Mouse (Mus musculus): ENCODE results near the gene Tada3. TPM values are rescaled to one million over a fixed set of nuclear protein-coding genes. Genes with fewer than 3 reads are reported as not detected.
"Not testable (repeated sequence)": the region's sequence is repeated elsewhere in the genome, so short reads cannot be mapped to it uniquely, and the experiment has no call there.

The Tada3 gene
- total RNA-seq, 2 experiments from 2014 or later = 53.4 to 56.1 TPM

- DNase-seq = no peak
Measured at GRCm38 (mm10) chr6:113342297-113342696, 35.4 kb downstream of the Tada3 start.

- DNase-seq = no peak
Measured at GRCm38 (mm10) chr6:113341574-113341973, 36.1 kb downstream of the Tada3 start.

GRCm38 (mm10) chr6:113336852-113337620, 40.6 kb downstream of the Tada3 start:
- DNase-seq = no peak

GRCm38 (mm10) chr6:113334216-113334615, 43.5 kb downstream of the Tada3 start:
- no peak for DNase-seq

- DNase-seq = peak; percentile 59 to 66
Measured at GRCm38 (mm10) chr6:113333137-113333950, 44.3 kb downstream of the Tada3 start.

- DNase-seq = not testable (repeated sequence)
Measured at GRCm38 (mm10) chr6:113332734-113333133, 44.9 kb downstream of the Tada3 start.

GRCm38 (mm10) chr6:113331721-113332120, 46.0 kb downstream of the Tada3 start:
- no peak for DNase-seq

GRCm38 (mm10) chr6:113330547-113330946, 47.1 kb downstream of the Tada3 start:
- no peak for DNase-seq

GRCm38 (mm10) chr6:113329396-113329795, 48.3 kb downstream of the Tada3 start:
- DNase-seq = no peak

GRCm38 (mm10) chr6:113326533-113327315, 51.0 kb downstream of the Tada3 start, which contains the start of gene Ogg1:
Gene Ogg1, plus strand, starts transcription at chr6:113326972.
- DNase-seq = peak; percentile 98

Small RNAs within 50 kb of the gene (microRNA-seq; reads per million reads assigned to microRNA genes)
- 0 reads per million in 2 experiments for gene Gm24387

Other genes starting within 250 kb of the Tada3 start
- gene Lhfpl4, start 182.5 kb downstream of the Tada3 start, total RNA-seq (2021) = 10 to 100 TPM; 75.6 to 78.2 TPM
- 10 to 100 TPM; 12.6 to 14.5 TPM for gene Mtmr14, start 140.0 kb downstream of the Tada3 start, total RNA-seq (2021)
- gene Cpne9, start 95.6 kb downstream of the Tada3 start, total RNA-seq (2021) = 10 to 100 TPM; 17.6 to 22.7 TPM
- 10 to 100 TPM; 36.3 to 39.4 TPM for gene Brpf1, start 70.7 kb downstream of the Tada3 start, total RNA-seq (2021)
- gene Ogg1, start 50.9 kb downstream of the Tada3 start, total RNA-seq (2021) = 1 to 10 TPM; 8.3 to 9.5 TPM
- 10 to 100 TPM; 48.6 to 50.1 TPM for gene Camk1, start 33.9 kb downstream of the Tada3 start, total RNA-seq (2021)
- gene Arpc4, start 232 bp upstream of the Tada3 start, total RNA-seq (2021) = 100 to 1,000 TPM; 296 to 329 TPM
- gene Ttll3, start 11.4 kb upstream of the Tada3 start, total RNA-seq (2021) = 10 to 100 TPM; 17.8 to 19.3 TPM
- 10 to 100 TPM; 31.1 to 32.4 TPM for gene Rpusd3, start 41.5 kb upstream of the Tada3 start, total RNA-seq (2021)
- gene Cidec, start 57.9 kb upstream of the Tada3 start, total RNA-seq (2021) = not detected
- 10 to 100 TPM; 43.4 to 50.6 TPM for gene Jagn1, start 64.7 kb upstream of the Tada3 start, total RNA-seq (2021)
- gene Il17re, start 80.6 kb upstream of the Tada3 start, total RNA-seq (2021) = under 1 TPM; 0.25 to 0.27 TPM
- 1 to 10 TPM; 6.4 to 9.7 TPM for gene Il17rc, start 93.5 kb upstream of the Tada3 start, total RNA-seq (2021)
- gene Creld1, start 105.4 kb upstream of the Tada3 start, total RNA-seq (2021) = 100 to 1,000 TPM; 122 to 133 TPM
- gene Prrt3, start 124.0 kb upstream of the Tada3 start, total RNA-seq (2021) = 10 to 100 TPM; 52.8 to 54.1 TPM
- gene Emc3, start 153.8 kb upstream of the Tada3 start, total RNA-seq (2021) = 10 to 100 TPM; 75.1 to 82.0 TPM
- gene Fancd2, start 153.8 kb upstream of the Tada3 start, total RNA-seq (2021) = 1 to 10 TPM; 1.9 to 2.5 TPM
- gene Fancd2os, start 222.8 kb upstream of the Tada3 start, total RNA-seq (2021) = under 1 TPM; 0.28 to 0.50 TPM
- gene Brk1, start 226.9 kb upstream of the Tada3 start, total RNA-seq (2021) = 100 to 1,000 TPM; 224 to 232 TPM
- gene Vhl, start 246.1 kb upstream of the Tada3 start, total RNA-seq (2021) = 10 to 100 TPM; 50.8 to 50.9 TPM

Measured in layer of hippocampus, postnatal 36 days (tissue).